Mouse (Mus musculus): ENCODE results near the gene Cytl1. TPM values are rescaled to one million over a fixed set of nuclear protein-coding genes. Genes with fewer than 3 reads are reported as not detected.

Cytl1 gene
- polyA plus RNA-seq, 1 experiment from 2014 or later = 0.63 TPM

GRCm38 (mm10) chr5:37725220-37725886 lies 10.0 kb upstream of the Cytl1 start:
- no peak overlapping the region for H3K4me3 ChIP-seq (replicated peaks)
- no peak overlapping the region for H3K9ac ChIP-seq
- H3K4me1 ChIP-seq = no peaks in the 10 kb centered on the region
- H3K4me2 ChIP-seq = no peak overlapping the region
- no peaks in the 10 kb centered on the region for H3K27me3 ChIP-seq (replicated peaks)
- no peak overlapping the region for H3K27ac ChIP-seq
- no peak for ATAC-seq (ENCODE audit: insufficient read depth, low FRiP score, low read depth)
- no peaks in the 10 kb centered on the region for H3K9me3 ChIP-seq
- H3K36me3 ChIP-seq = no peaks in the 10 kb centered on the region
- WGBS = 69% methylated on average over 4 of the region's 4 CpGs

DNA sequence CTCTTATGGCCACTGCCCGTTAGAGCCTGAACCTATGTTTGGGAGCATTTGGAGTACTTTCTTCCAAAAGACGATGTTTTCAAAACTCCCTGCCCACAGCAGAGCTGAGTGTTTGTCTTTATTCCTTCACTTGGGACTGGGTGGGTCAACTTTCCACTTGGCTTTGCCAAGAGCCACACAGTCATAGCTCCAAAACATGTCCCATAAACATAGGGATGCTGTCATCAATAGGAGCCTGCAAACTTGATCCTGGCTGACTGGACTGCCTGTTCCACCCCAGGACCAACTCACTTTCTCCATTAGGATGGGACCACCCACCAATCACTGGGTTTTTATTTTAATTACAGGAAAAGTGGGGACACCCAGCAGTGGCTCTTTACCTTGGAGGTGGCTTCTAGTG lies 4.5 kb upstream of the Cytl1 start:
- H3K27me3 ChIP-seq (replicated peaks) = no peaks in the 10 kb centered on the region
- ATAC-seq (ENCODE audit: insufficient read depth, low FRiP score, low read depth) = no peak
- 90% methylated on average over 2 of the region's 2 CpGs for WGBS
- H3K9ac ChIP-seq = no peak overlapping the region
- no peaks in the 10 kb centered on the region for H3K4me1 ChIP-seq
- no peak overlapping the region for H3K4me3 ChIP-seq (replicated peaks)
- H3K9me3 ChIP-seq = no peaks in the 10 kb centered on the region
- no peak overlapping the region for H3K4me2 ChIP-seq
- no peak overlapping the region for H3K27ac ChIP-seq
- H3K36me3 ChIP-seq = no peaks in the 10 kb centered on the region

GRCm38 (mm10) chr5:37736213-37736612 lies 894 bp downstream of the Cytl1 start:
- Histone ChIP-seq H3K4me1 (no peaks in the 10 kb centered on the region), H3K9me3 (no peaks in the 10 kb centered on the region), H3K4me3 (replicated peaks) (no peak overlapping the region), H3K36me3 (no peaks in the 10 kb centered on the region), H3K27me3 (replicated peaks) (no peaks in the 10 kb centered on the region), H3K4me2 (no peak overlapping the region), H3K27ac (no peak overlapping the region), H3K9ac (no peak overlapping the region)
- ATAC-seq (ENCODE audit: insufficient read depth, low FRiP score, low read depth) = no peak
- 49% methylated on average over 7 of the region's 7 CpGs for WGBS

DNA sequence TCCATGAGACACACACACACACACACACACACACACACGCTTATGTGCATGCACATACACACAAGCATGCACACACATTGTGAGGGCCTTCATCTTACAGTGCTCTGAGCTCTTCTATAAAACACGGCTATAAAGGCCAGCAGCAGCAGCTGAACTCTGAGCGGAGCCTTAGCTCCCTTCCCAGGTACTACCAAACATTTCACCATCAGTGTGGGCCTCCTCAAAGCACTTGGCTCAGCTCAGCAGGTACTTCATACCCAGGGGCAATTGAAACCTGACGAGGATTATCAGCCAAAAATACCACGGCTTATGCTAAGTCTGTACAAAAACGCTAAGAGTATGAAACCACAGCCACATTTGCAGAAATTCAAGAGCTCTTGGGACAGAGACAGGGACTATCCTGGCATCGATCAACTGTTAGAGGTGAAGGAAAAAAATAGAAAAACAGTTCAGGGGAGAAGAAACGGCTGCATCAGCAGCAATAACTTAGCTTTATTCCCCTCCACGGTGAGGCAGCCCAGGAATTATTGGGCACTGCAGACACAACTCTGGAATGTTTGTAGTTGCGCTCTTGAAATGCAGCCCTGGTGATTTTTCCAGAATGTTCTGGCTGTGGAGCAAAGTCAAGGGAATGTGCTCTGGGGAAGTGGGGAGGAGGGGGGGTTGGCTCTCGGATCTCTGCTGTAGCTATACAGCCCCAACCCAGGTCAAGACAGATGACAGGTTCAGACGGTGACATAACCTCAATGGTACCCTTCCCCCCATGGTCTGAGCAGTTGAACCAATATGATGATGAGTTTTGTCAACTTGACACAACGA lies 8.8 kb downstream of the Cytl1 start:
- no peaks in the 10 kb centered on the region for H3K27me3 ChIP-seq (replicated peaks)
- 72% methylated on average over 13 of the region's 13 CpGs for WGBS
- no peak overlapping the region for H3K27ac ChIP-seq
- H3K9me3 ChIP-seq = no peaks in the 10 kb centered on the region
- no peak overlapping the region for H3K4me3 ChIP-seq (replicated peaks)
- H3K9ac ChIP-seq = no peak overlapping the region
- no peaks in the 10 kb centered on the region for H3K4me1 ChIP-seq
- H3K4me2 ChIP-seq = no peak overlapping the region
- no peaks in the 10 kb centered on the region for H3K36me3 ChIP-seq
- ATAC-seq (ENCODE audit: insufficient read depth, low FRiP score, low read depth) = no peak

GRCm38 (mm10) chr5:37752027-37752967 lies 17.0 kb downstream of the Cytl1 start:
- no peaks in the 10 kb centered on the region for H3K4me1 ChIP-seq
- no peaks in the 10 kb centered on the region for H3K36me3 ChIP-seq
- WGBS = 52% methylated on average over 8 of the region's 8 CpGs
- no peak overlapping the region for H3K27ac ChIP-seq
- H3K4me2 ChIP-seq = no peak overlapping the region
- H3K9ac ChIP-seq = no peak overlapping the region
- no peaks in the 10 kb centered on the region for H3K9me3 ChIP-seq
- H3K4me3 ChIP-seq (replicated peaks) = no peak overlapping the region
- H3K27me3 ChIP-seq (replicated peaks) = no peaks in the 10 kb centered on the region
- ATAC-seq (ENCODE audit: insufficient read depth, low FRiP score, low read depth) = peak; percentile 57

DNA sequence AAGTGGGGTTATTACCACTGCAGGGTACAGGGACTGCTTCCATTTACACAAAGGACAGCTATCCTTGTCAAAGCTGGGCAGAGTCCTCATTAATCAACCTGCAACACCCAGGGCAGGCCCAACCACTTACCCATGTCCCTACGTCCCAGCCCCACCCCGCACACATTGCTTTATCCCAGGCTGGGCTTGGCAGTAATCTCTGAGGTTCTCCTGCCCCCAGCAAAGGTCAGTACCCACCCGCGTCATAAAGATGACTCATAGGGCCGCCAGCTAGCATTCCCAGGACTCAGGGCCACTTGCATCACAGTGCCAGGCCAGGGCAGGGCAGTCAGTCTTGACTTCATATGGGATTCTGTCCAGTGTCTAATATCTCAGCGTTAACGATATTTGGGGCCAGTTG lies 18.0 kb downstream of the Cytl1 start:
- Histone ChIP-seq H3K4me1 (no peaks in the 10 kb centered on the region), H3K36me3 (no peaks in the 10 kb centered on the region), H3K27me3 (replicated peaks) (no peaks in the 10 kb centered on the region), H3K9ac (no peak overlapping the region), H3K4me2 (no peak overlapping the region), H3K4me3 (replicated peaks) (no peak overlapping the region), H3K27ac (no peak overlapping the region), H3K9me3 (no peaks in the 10 kb centered on the region)
- WGBS = 58% methylated on average over 7 of the region's 7 CpGs
- no peak; the same call in 1 of the 2 replicates for ATAC-seq (ENCODE audit: insufficient read depth, low FRiP score, low read depth)

DNA sequence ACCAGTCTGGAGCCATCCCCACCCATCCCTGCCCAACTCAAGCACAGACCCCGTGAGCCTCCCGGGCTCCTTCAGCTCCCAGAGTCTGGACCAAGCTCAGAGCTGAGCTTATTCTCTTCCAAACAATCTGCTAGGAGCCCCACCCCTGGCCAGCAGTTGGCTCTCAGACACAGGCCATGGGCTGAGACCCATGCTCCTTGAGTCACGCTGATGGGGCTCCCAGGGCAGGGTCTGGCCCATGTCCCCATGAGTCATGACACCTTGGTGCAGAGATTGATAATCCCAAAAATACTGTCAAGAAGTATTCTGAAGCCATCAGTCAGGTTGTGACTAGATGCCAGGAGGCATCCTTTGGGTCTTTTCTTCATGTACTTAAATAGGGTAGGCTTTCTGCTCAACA lies 26.7 kb downstream of the Cytl1 start:
- no peaks in the 10 kb centered on the region for H3K9me3 ChIP-seq
- H3K4me3 ChIP-seq (replicated peaks) = no peak overlapping the region
- WGBS = 75% methylated on average over 3 of the region's 3 CpGs
- H3K4me2 ChIP-seq = no peak overlapping the region
- H3K9ac ChIP-seq = no peak overlapping the region
- ATAC-seq (ENCODE audit: insufficient read depth, low FRiP score, low read depth) = no peak
- no peak overlapping the region for H3K27ac ChIP-seq
- H3K36me3 ChIP-seq = no peaks in the 10 kb centered on the region
- H3K4me1 ChIP-seq = no peaks in the 10 kb centered on the region
- H3K27me3 ChIP-seq (replicated peaks) = no peaks in the 10 kb centered on the region

- no peaks in the 10 kb centered on the region for H3K36me3 ChIP-seq
- no peak overlapping the region for H3K27ac ChIP-seq
- H3K4me3 ChIP-seq (replicated peaks) = no peak overlapping the region
- 74% methylated on average over 8 of the region's 8 CpGs for WGBS
- no peak for ATAC-seq (ENCODE audit: insufficient read depth, low FRiP score, low read depth)
- H3K4me1 ChIP-seq = no peaks in the 10 kb centered on the region
- H3K27me3 ChIP-seq (replicated peaks) = no peaks in the 10 kb centered on the region
- H3K4me2 ChIP-seq = no peak overlapping the region
- no peak overlapping the region for H3K9ac ChIP-seq
- no peaks in the 10 kb centered on the region for H3K9me3 ChIP-seq
These were observed 30.5 kb downstream of the Cytl1 start for GRCm38 (mm10) chr5:37765851-37766250.

- ATAC-seq (ENCODE audit: insufficient read depth, low FRiP score, low read depth) = no peak
These were observed 31.9 kb downstream of the Cytl1 start for GRCm38 (mm10) chr5:37767231-37767630.

DNA sequence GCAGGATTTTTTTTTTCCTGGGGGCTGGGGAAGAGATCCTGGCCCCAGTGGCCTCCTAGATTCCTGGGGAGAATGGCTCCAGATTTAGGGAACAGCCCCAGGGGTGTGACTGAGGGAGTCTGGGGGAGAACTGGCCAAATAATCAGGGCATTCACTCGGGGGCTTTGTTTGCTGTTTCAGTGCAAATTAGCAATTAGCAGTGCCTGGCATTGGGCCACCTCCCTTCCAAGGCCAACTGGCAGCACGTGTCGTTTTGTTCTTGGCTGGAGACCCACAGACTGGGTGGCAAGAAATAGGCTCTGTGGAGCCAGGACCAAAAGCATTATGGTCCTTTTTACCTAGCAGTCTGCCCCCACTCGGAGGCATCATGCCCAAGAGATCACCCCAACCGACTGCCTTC lies 33.7 kb downstream of the Cytl1 start:
- Histone ChIP-seq H3K4me3 (replicated peaks) (no peak overlapping the region), H3K9ac (no peak overlapping the region), H3K9me3 (no peaks in the 10 kb centered on the region), H3K27ac (no peak overlapping the region), H3K36me3 (no peaks in the 10 kb centered on the region), H3K27me3 (replicated peaks) (no peaks in the 10 kb centered on the region), H3K4me2 (no peak overlapping the region), H3K4me1 (no peaks in the 10 kb centered on the region)
- no peak for ATAC-seq (ENCODE audit: insufficient read depth, low FRiP score, low read depth)
- 12% methylated on average over 5 of the region's 5 CpGs for WGBS

More at GRCm38 (mm10) chr5:37767231-37767630, 31.9 kb downstream of the Cytl1 start:
- H3K4me1 ChIP-seq = no peaks in the 10 kb centered on the region
- no peaks in the 10 kb centered on the region for H3K27me3 ChIP-seq (replicated peaks)
- 81% methylated on average over 5 of the region's 5 CpGs for WGBS
- H3K9me3 ChIP-seq = no peaks in the 10 kb centered on the region
- H3K4me3 ChIP-seq (replicated peaks) = no peak overlapping the region
- H3K9ac ChIP-seq = no peak overlapping the region
- no peak overlapping the region for H3K4me2 ChIP-seq
- no peak overlapping the region for H3K27ac ChIP-seq
- H3K36me3 ChIP-seq = no peaks in the 10 kb centered on the region

DNA sequence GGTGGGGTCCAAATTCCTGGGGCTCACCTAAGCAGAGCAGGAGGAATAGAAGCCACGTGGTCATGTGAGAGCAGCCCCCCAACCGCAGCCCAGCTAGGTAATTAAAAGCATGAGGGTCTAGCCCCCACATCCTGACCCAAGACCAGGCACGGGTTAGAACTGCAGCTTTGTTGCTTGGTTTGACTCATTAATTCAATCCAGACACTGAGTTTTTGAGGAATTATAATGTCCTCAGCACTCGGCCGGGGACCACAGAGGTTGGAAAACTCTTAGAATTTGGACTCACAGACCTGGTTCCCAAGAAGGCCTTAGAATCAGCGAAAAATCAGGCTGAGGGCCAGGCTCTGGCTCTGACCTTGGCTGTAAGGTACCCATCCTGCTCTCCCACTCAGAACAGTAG lies 35.6 kb downstream of the Cytl1 start:
- Histone ChIP-seq H3K9ac (no peak overlapping the region), H3K4me1 (no peaks in the 10 kb centered on the region), H3K4me3 (replicated peaks) (no peak overlapping the region), H3K4me2 (no peak overlapping the region), H3K9me3 (no peaks in the 10 kb centered on the region), H3K27me3 (replicated peaks) (no peaks in the 10 kb centered on the region), H3K36me3 (no peaks in the 10 kb centered on the region), H3K27ac (no peak overlapping the region)
- ATAC-seq (ENCODE audit: insufficient read depth, low FRiP score, low read depth) = no peak
- WGBS = 88% methylated on average over 6 of the region's 6 CpGs

- Histone ChIP-seq H3K27me3 (replicated peaks) (no peaks in the 10 kb centered on the region), H3K4me2 (no peak overlapping the region), H3K9ac (no peak overlapping the region), H3K36me3 (no peaks in the 10 kb centered on the region), H3K4me1 (no peaks in the 10 kb centered on the region), H3K27ac (no peak overlapping the region), H3K9me3 (no peaks in the 10 kb centered on the region), H3K4me3 (replicated peaks) (no peak overlapping the region)
- ATAC-seq (ENCODE audit: insufficient read depth, low FRiP score, low read depth) = no peak
- WGBS = 69% methylated on average over 4 of the region's 4 CpGs
These were observed 38.7 kb downstream of the Cytl1 start for GRCm38 (mm10) chr5:37774011-37774410.

Measured in stomach, embryonic 15.5 days (tissue).